Mouse (Mus musculus): ENCODE data around the gene Rad50. TPM values are rescaled to one million over a fixed set of nuclear protein-coding genes. Genes with fewer than 3 reads are reported as not detected.

Gene Rad50
- total and polyA plus RNA-seq, 2 experiments from 2014 or later, result 4.1 to 12.8 TPM

DNA sequence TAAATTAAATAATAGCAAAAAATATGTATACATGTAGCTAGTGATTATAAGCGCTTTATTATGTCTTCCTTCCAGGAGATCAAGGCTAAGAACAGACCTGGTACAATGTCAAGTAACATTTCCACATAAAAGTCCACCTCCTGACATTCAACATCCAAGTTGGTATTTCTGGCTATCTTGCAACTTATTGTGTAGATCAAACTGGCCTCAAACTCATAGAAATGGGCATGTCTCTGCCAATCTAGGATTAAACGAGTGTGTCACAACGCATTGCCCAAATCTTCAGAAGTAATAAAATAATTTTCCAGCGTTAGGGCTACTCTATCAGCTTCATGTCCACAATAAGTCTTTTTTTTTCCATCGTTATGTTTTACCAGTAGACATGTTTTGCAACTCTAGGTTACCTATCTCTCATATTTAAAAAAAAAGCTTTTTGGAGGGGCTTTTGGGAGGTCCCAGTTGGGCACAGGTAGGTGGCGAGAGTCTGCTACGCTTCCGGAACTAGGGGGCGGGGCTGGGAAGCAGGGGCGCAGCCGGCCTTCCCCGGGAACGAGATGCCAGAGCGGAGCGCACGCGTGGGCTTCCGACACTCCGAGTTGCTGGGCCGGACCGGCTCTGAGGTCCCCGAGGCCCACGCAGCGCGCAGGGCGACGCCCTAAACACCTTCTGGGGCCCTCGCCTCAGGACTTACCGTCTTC lies 734 bp downstream of the Rad50 start:
- Histone ChIP-seq H3K4me1 (ENCODE audit: insufficient read depth, low read length) (0 out of 2 replicates have a peak, but pooled peaks cover 7% of the 10 kb centered on the region), H3K4me2 (ENCODE audit: low read depth, low read length) (peak overlapping the region; percentile 98), H3K9ac (replicated peaks; ENCODE audit: low read length) (peak overlapping the region; percentile 61), H3K36me3 (ENCODE audit: insufficient read depth, low read length) (no peaks in the 10 kb centered on the region), H3K9me3 (ENCODE audit: low read length) (no peaks in the 10 kb centered on the region), H3K4me3 (ENCODE audit: low read length) (peak overlapping the region; percentile 75), H3K27me3 (ENCODE audit: insufficient read depth, low read length) (no peaks in the 10 kb centered on the region), H3K27ac (peak overlapping the region; percentile 52; the same call in 1 of the 2 replicates)
- 7% methylated on average over 29 of the region's 29 CpGs for WGBS
- peak; percentile 1; the same call in 1 of the 2 replicates for TF ChIP-seq CTCF (IDR thresholded peaks at IDR 0.05; ENCODE audit: low read depth)
- DNase-seq (ENCODE audit: low spot score), result peak; percentile 65
- peak; percentile 65 for ATAC-seq

DNA sequence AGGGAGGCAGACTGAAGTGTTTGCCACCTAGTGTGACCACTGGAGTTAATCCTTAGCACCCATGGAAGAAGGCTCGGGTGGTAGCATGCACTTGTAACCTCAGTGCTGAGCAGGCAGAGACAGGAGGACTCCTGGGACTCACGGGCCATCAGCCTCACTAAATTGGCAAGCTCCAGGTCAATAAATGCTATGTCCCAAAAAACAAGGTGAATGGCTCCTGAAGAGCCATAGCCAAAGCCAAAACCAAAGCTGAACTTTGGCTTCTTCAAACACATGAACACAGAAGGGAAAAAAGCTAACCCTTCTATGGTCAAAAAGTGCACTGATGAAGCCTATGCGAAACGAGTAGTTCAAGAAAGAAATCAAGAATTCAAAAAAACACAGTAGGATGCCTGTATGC lies 7.8 kb downstream of the Rad50 start:
- no peak for TF ChIP-seq CTCF (IDR thresholded peaks at IDR 0.05; ENCODE audit: low read depth)
- H3K4me3 ChIP-seq (ENCODE audit: low read length), result no peak overlapping the region
- H3K36me3 ChIP-seq (ENCODE audit: insufficient read depth, low read length), result no peaks in the 10 kb centered on the region; the same call in 1 of the 2 replicates
- no peak overlapping the region for H3K4me2 ChIP-seq (ENCODE audit: low read depth, low read length)
- H3K27me3 ChIP-seq (ENCODE audit: insufficient read depth, low read length), result no peaks in the 10 kb centered on the region
- ATAC-seq, result no peak
- H3K4me1 ChIP-seq (ENCODE audit: insufficient read depth, low read length), result no peaks in the 10 kb centered on the region
- WGBS, result 92% methylated on average over 4 of the region's 4 CpGs
- H3K27ac ChIP-seq, result no peak overlapping the region
- no peak for DNase-seq (ENCODE audit: low spot score)
- H3K9ac ChIP-seq (replicated peaks; ENCODE audit: low read length), result no peak overlapping the region
- H3K9me3 ChIP-seq (ENCODE audit: low read length), result no peaks in the 10 kb centered on the region

DNA sequence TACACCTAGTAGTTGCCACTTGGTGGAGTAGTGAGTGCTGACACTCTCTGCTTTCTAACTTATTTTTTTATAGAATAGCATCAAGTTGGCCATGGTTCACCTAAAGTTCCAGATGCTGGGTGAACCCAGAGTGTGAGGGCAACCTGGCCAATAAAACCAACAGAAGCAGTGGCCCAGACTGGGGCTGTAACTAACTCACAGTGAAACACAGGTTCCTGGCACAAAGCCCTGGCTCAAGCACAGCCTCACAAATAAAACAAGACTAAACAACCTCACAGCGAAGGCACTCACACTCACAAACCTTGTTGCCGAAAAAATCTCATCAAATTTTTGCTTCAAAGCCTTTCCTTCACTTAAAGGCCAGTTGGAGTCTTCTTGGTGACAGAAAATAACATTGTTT lies 8.6 kb downstream of the Rad50 start:
- DNase-seq (ENCODE audit: low spot score) (no peak), ATAC-seq (no peak)
- H3K4me1 ChIP-seq (ENCODE audit: insufficient read depth, low read length), result no peaks in the 10 kb centered on the region
- H3K4me2 ChIP-seq (ENCODE audit: low read depth, low read length), result no peak overlapping the region
- no peaks in the 10 kb centered on the region; the same call in 1 of the 2 replicates for H3K36me3 ChIP-seq (ENCODE audit: insufficient read depth, low read length)
- H3K4me3 ChIP-seq (ENCODE audit: low read length), result no peak overlapping the region
- H3K27ac ChIP-seq, result no peak overlapping the region
- no peaks in the 10 kb centered on the region for H3K9me3 ChIP-seq (ENCODE audit: low read length)
- H3K27me3 ChIP-seq (ENCODE audit: insufficient read depth, low read length), result no peaks in the 10 kb centered on the region
- no peak for TF ChIP-seq CTCF (IDR thresholded peaks at IDR 0.05; ENCODE audit: low read depth)
- no peak overlapping the region for H3K9ac ChIP-seq (replicated peaks; ENCODE audit: low read length)
- WGBS, result 90% methylated on average over 2 of the region's 2 CpGs

DNA sequence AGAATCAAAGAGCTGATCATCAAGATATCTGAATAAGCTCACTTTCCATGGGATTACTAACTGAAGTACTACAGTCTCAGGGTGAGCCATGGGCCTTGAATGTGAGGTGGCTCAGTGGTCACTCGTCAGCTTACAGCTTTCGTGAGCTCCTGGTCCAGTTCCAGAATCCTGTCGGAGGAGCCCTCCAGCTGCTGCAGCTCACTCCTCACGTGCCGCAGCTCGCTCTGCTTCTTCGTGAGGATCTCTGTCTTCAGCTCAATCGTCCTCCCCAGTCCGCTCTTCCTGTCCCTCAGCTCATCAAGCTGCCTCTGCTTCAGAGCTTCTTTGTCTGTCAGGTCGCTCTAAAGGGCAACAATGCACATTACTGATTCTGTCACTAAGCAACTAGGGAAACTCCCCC lies 15.1 kb downstream of the Rad50 start:
- H3K4me2 ChIP-seq (ENCODE audit: low read depth, low read length), result peak overlapping the region; percentile 27
- H3K27ac ChIP-seq, result no peak overlapping the region
- DNase-seq (ENCODE audit: low spot score) (peak; percentile 55), ATAC-seq (no peak)
- H3K9ac ChIP-seq (replicated peaks; ENCODE audit: low read length), result no peak overlapping the region
- H3K27me3 ChIP-seq (ENCODE audit: insufficient read depth, low read length), result no peaks in the 10 kb centered on the region
- WGBS, result 24% methylated on average over 10 of the region's 10 CpGs
- H3K4me1 ChIP-seq (ENCODE audit: insufficient read depth, low read length), result no peaks in the 10 kb centered on the region
- H3K9me3 ChIP-seq (ENCODE audit: low read length), result no peaks in the 10 kb centered on the region
- no peak for TF ChIP-seq CTCF (IDR thresholded peaks at IDR 0.05; ENCODE audit: low read depth)
- no peaks in the 10 kb centered on the region for H3K36me3 ChIP-seq (ENCODE audit: insufficient read depth, low read length)
- H3K4me3 ChIP-seq (ENCODE audit: low read length), result no peak overlapping the region

DNA sequence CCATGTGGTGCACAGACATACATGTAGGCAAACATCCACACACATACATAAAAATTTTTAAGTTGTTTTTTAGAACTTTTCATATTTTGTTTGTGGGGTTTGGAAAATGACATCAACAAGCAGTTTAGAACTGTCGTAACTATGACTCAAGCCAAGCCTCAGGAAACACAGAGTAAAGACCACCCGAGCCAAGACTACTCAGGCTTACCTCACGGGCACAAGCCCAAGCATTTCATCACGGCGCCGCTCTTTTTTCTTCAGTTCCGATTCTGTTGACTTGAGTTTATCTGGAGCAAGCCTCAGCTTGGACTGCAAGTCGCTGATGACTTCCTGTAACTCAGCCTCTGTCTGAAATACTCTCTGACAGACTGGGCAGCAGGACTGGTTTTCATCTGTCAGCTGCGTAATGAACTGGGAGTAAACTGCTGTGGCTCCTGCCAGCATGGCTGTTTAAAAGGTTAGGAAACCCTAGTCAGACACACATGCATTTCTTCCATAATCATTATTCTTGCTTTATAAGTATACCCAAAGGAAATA lies 24.1 kb downstream of the Rad50 start:
- Histone ChIP-seq H3K9ac (replicated peaks; ENCODE audit: low read length) (no peak overlapping the region), H3K4me2 (ENCODE audit: low read depth, low read length) (no peak overlapping the region), H3K27me3 (ENCODE audit: insufficient read depth, low read length) (no peaks in the 10 kb centered on the region), H3K4me3 (ENCODE audit: low read length) (no peak overlapping the region), H3K27ac (no peak overlapping the region), H3K4me1 (ENCODE audit: insufficient read depth, low read length) (no peaks in the 10 kb centered on the region), H3K9me3 (ENCODE audit: low read length) (no peaks in the 10 kb centered on the region), H3K36me3 (ENCODE audit: insufficient read depth, low read length) (peaks cover 13% of the 10 kb centered on the region; the same call in 1 of the 2 replicates)
- no peak for TF ChIP-seq CTCF (IDR thresholded peaks at IDR 0.05; ENCODE audit: low read depth)
- WGBS, result 96% methylated on average over 9 of the region's 9 CpGs
- DNase-seq (ENCODE audit: low spot score) (no peak), ATAC-seq (no peak)

DNA sequence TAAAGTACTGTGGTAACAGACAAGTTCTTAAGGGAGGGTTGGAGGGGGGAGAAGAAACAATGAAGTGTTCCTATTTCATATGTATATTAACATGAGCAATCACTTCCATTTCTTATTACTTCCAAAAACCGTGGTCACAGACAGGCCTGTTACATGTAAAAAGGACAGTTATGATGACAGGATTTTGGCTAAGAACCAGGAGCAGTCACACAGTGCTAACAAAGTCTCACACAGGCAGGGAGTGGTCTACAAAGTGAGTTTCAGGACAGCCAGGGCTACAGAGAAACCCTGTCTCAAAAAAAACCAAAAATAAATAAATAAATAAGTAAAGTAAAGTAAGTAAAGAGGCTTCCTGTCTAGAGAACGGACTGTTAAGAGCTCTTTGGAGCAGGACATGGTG lies 24.9 kb downstream of the Rad50 start:
- peaks cover 13% of the 10 kb centered on the region; the same call in 1 of the 2 replicates for H3K36me3 ChIP-seq (ENCODE audit: insufficient read depth, low read length)
- no peak overlapping the region for H3K27ac ChIP-seq
- H3K9me3 ChIP-seq (ENCODE audit: low read length), result no peaks in the 10 kb centered on the region
- ATAC-seq (no peak), DNase-seq (ENCODE audit: low spot score) (no peak)
- no peak overlapping the region for H3K4me2 ChIP-seq (ENCODE audit: low read depth, low read length)
- 83% methylated on average over 2 of the region's 2 CpGs for WGBS
- H3K4me3 ChIP-seq (ENCODE audit: low read length), result no peak overlapping the region
- H3K27me3 ChIP-seq (ENCODE audit: insufficient read depth, low read length), result no peaks in the 10 kb centered on the region
- H3K4me1 ChIP-seq (ENCODE audit: insufficient read depth, low read length), result no peaks in the 10 kb centered on the region
- no peak overlapping the region for H3K9ac ChIP-seq (replicated peaks; ENCODE audit: low read length)
- no peak for TF ChIP-seq CTCF (IDR thresholded peaks at IDR 0.05; ENCODE audit: low read depth)

DNA sequence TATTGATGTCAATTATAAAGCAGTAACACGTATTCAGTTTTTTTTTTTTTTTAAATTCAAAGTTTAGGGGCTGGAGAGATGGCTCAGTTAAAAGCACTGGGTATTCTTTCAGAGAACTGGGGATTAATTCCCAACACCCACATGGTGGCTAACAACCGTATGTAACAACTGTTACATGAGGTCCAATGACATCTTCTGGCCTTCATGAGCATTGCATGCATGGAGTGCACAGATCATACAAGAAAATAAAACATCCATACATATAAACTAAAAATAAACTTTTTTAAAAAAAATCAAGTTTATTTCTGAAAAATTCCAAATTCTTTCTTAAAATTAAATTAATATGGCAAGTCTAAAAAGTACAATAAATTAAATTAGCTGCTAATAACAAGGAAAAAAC lies 25.4 kb downstream of the Rad50 start:
- Histone ChIP-seq H3K9me3 (ENCODE audit: low read length) (no peaks in the 10 kb centered on the region), H3K9ac (replicated peaks; ENCODE audit: low read length) (no peak overlapping the region), H3K27ac (no peak overlapping the region), H3K4me2 (ENCODE audit: low read depth, low read length) (no peak overlapping the region), H3K4me3 (ENCODE audit: low read length) (no peak overlapping the region), H3K27me3 (ENCODE audit: insufficient read depth, low read length) (no peaks in the 10 kb centered on the region), H3K36me3 (ENCODE audit: insufficient read depth, low read length) (peaks cover 15% of the 10 kb centered on the region; the same call in 1 of the 2 replicates), H3K4me1 (ENCODE audit: insufficient read depth, low read length) (no peaks in the 10 kb centered on the region)
- ATAC-seq (no peak), DNase-seq (ENCODE audit: low spot score) (no peak)
- TF ChIP-seq CTCF (IDR thresholded peaks at IDR 0.05; ENCODE audit: low read depth), result no peak
- 96% methylated on average over 2 of the region's 2 CpGs for WGBS
